Mouse (Mus musculus) right cerebral cortex, postnatal 25 days (tissue): ENCODE measurements around the gene Vps8.
A peak's percentile ranks its signal among the peaks of the same experiment; 100 is the strongest.
"Not testable (repeated sequence)": the region's sequence is repeated elsewhere in the genome, so short reads cannot be mapped to it uniquely, and the experiment has no call there.

ENCODE experiments used
- DNase-seq: peaks from one replicate; pipeline ENCODE4 v3.0.0; 2022

Vps8 gene

GRCm38 (mm10) chr16:21673651-21674050 is 250.7 kb downstream of the Vps8 start:
- DNase-seq, result not testable (repeated sequence)

- DNase-seq, result no peak
Observed at GRCm38 (mm10) chr16:21676791-21677190, 253.9 kb downstream of the Vps8 start.

GRCm38 (mm10) chr16:21687406-21687805 is 264.5 kb downstream of the Vps8 start:
- no peak for DNase-seq

GRCm38 (mm10) chr16:21689141-21689540 is 266.2 kb downstream of the Vps8 start:
- no peak for DNase-seq

- DNase-seq, result no peak
Observed at GRCm38 (mm10) chr16:21690216-21690755, 267.4 kb downstream of the Vps8 start.

- DNase-seq, result peak; percentile 72
Observed at GRCm38 (mm10) chr16:21693981-21694462, 271.1 kb downstream of the Vps8 start.
